Mouse (Mus musculus) small intestine, adult 2 months (tissue): ENCODE measurements around the gene Tymp.

Experiments used
- CTCF ChIP-seq: fragments of 200-500 bp; IDR thresholded peaks from 2 replicates; pipeline ENCODE4 v1.5.1; 2012; ENCODE audit warnings: low read depth, mild to moderate bottlenecking, control low read depth, inconsistent platforms, low read length, moderate library complexity, mixed read lengths; ENCODE audit not compliant: insufficient replicate concordance, insufficient read length; ENCODE audit errors: extremely low read depth
- POLR2A ChIP-seq: fragments of 200-500 bp; IDR thresholded peaks from 2 replicates; pipeline ENCODE4 v1.6.1; 2012; ENCODE audit warnings: low read depth, mild to moderate bottlenecking, control low read depth, inconsistent platforms, low read length, moderate library complexity

GRCm38 (mm10) chr15:89377362-89377761 lies 523 bp upstream of the Tymp start:
- no peak for TF ChIP-seq CTCF
- TF ChIP-seq POLR2A, result no peak
